Mouse (Mus musculus): ENCODE results near the gene Tekt5.

The Tekt5 gene

GRCm38 (mm10) chr16:10336454-10337421, 58.6 kb downstream of the Tekt5 start:
- DNase-seq (ENCODE audit: low read depth, low spot score): peak; percentile 74

GRCm38 (mm10) chr16:10335953-10336352, 59.3 kb downstream of the Tekt5 start:
- no peak for DNase-seq (ENCODE audit: low read depth, low spot score)

- DNase-seq (ENCODE audit: low read depth, low spot score): no peak
These were observed 62.6 kb downstream of the Tekt5 start for GRCm38 (mm10) chr16:10332732-10333131.

GRCm38 (mm10) chr16:10330586-10331495, 64.4 kb downstream of the Tekt5 start:
- peak; percentile 30 for DNase-seq (ENCODE audit: low read depth, low spot score)

- peak; percentile 34 for DNase-seq (ENCODE audit: low read depth, low spot score)
These were observed 67.5 kb downstream of the Tekt5 start for GRCm38 (mm10) chr16:10327563-10328333.

GRCm38 (mm10) chr16:10319914-10320569, 75.2 kb downstream of the Tekt5 start:
- peak; percentile 28 for DNase-seq (ENCODE audit: low read depth, low spot score)

GRCm38 (mm10) chr16:10317197-10317544, 78.1 kb downstream of the Tekt5 start:
- DNase-seq (ENCODE audit: low read depth, low spot score): peak; percentile 93

- peak; percentile 93 for DNase-seq (ENCODE audit: low read depth, low spot score)
These were observed 78.6 kb downstream of the Tekt5 start for GRCm38 (mm10) chr16:10316493-10317196.

GRCm38 (mm10) chr16:10313646-10314088, 81.6 kb downstream of the Tekt5 start, which contains the start of gene Emp2:
Gene Emp2, minus strand, starts transcription at chr16:10313968.
- DNase-seq (ENCODE audit: low read depth, low spot score): peak; percentile 70

- peak; percentile 45 for DNase-seq (ENCODE audit: low read depth, low spot score)
These were observed 82.1 kb downstream of the Tekt5 start for GRCm38 (mm10) chr16:10313226-10313625.

GRCm38 (mm10) chr16:10311989-10312388, 83.3 kb downstream of the Tekt5 start:
- DNase-seq (ENCODE audit: low read depth, low spot score): no peak

- DNase-seq (ENCODE audit: low read depth, low spot score): no peak
These were observed 84.2 kb downstream of the Tekt5 start for GRCm38 (mm10) chr16:10311086-10311485.

- no peak for DNase-seq (ENCODE audit: low read depth, low spot score)
These were observed 84.8 kb downstream of the Tekt5 start for GRCm38 (mm10) chr16:10310507-10310906.
